Mouse (Mus musculus): ENCODE measurements around the gene Eno2. TPM values are rescaled to one million over a fixed set of nuclear protein-coding genes. Genes with fewer than 3 reads are reported as not detected.

Eno2 gene
- total and polyA plus RNA-seq, 2 experiments from 2014 or later = 113 to 130 TPM

- Histone ChIP-seq H3K9me3 (ENCODE audit: low read length) (no peaks in the 10 kb centered on the region), H3K4me3 (ENCODE audit: low read depth, low read length) (peak overlapping the region; percentile 98), H3K4me1 (ENCODE audit: insufficient read depth) (peaks cover 13% of the 10 kb centered on the region), H3K9ac (peak overlapping the region; percentile 93), H3K27me3 (ENCODE audit: insufficient read depth, low read length) (no peaks in the 10 kb centered on the region), H3K36me3 (ENCODE audit: insufficient read depth) (no peaks in the 10 kb centered on the region; the same call in 1 of the 2 replicates), H3K4me2 (ENCODE audit: low read depth) (peak overlapping the region; percentile 62), H3K27ac (ENCODE audit: low read depth, low read length) (peak overlapping the region; percentile 97)
- DNase-seq (peak; percentile 82), ATAC-seq (peak; percentile 76)
- WGBS = under 1% methylated on average over 49 of the region's 54 CpGs
- TF ChIP-seq CTCF (IDR thresholded peaks at IDR 0.05; ENCODE audit: low read depth) = 0 out of 2 replicates have a peak, but pooled peaks have one; percentile 3
Measured at GRCm38 (mm10) chr6:124756652-124757350, 12.7 kb downstream of the Eno2 start.

GRCm38 (mm10) chr6:124755831-124756595 is 13.5 kb downstream of the Eno2 start, which contains the start of the genes Gm45234 and Atn1:
Gene Gm45234 (minus strand): TSS chr6:124756021.
Gene Atn1 (minus strand): TSS chr6:124756524.
- ATAC-seq (peak; percentile 55), DNase-seq (peak; percentile 70)
- Histone ChIP-seq H3K36me3 (ENCODE audit: insufficient read depth) (no peaks in the 10 kb centered on the region; the same call in 1 of the 2 replicates), H3K9ac (peak within 1 kb of the TSS; percentile 93), H3K4me3 (ENCODE audit: low read depth, low read length) (peak within 1 kb of the TSS; percentile 98), H3K27ac (ENCODE audit: low read depth, low read length) (peak within 1 kb of the TSS; percentile 97), H3K4me1 (ENCODE audit: insufficient read depth) (peaks cover 13% of the 10 kb centered on the region), H3K4me2 (ENCODE audit: low read depth) (peak within 1 kb of the TSS; percentile 62), H3K9me3 (ENCODE audit: low read length) (no peaks in the 10 kb centered on the region), H3K27me3 (ENCODE audit: insufficient read depth, low read length) (no peaks in the 10 kb centered on the region)
- TF ChIP-seq CTCF (IDR thresholded peaks at IDR 0.05; ENCODE audit: low read depth) = no peak
- WGBS = under 1% methylated on average over 79 of the region's 100 CpGs

GRCm38 (mm10) chr6:124755306-124755705 is 14.2 kb downstream of the Eno2 start:
- H3K27me3 ChIP-seq (ENCODE audit: insufficient read depth, low read length) = no peaks in the 10 kb centered on the region
- ATAC-seq (no peak), DNase-seq (no peak)
- H3K36me3 ChIP-seq (ENCODE audit: insufficient read depth) = no peaks in the 10 kb centered on the region; the same call in 1 of the 2 replicates
- TF ChIP-seq CTCF (IDR thresholded peaks at IDR 0.05; ENCODE audit: low read depth) = no peak
- 0% methylated on average over 3 of the region's 3 CpGs for WGBS
- H3K4me2 ChIP-seq (ENCODE audit: low read depth) = peak overlapping the region; percentile 62
- peaks cover 13% of the 10 kb centered on the region for H3K4me1 ChIP-seq (ENCODE audit: insufficient read depth)
- H3K4me3 ChIP-seq (ENCODE audit: low read depth, low read length) = peak overlapping the region; percentile 98
- H3K27ac ChIP-seq (ENCODE audit: low read depth, low read length) = peak overlapping the region; percentile 97
- H3K9me3 ChIP-seq (ENCODE audit: low read length) = no peaks in the 10 kb centered on the region
- H3K9ac ChIP-seq = peak overlapping the region; percentile 93

- H3K4me1 ChIP-seq (ENCODE audit: insufficient read depth) = peaks cover 13% of the 10 kb centered on the region
- no peak overlapping the region for H3K4me2 ChIP-seq (ENCODE audit: low read depth)
- no peaks in the 10 kb centered on the region for H3K27me3 ChIP-seq (ENCODE audit: insufficient read depth, low read length)
- H3K9me3 ChIP-seq (ENCODE audit: low read length) = no peaks in the 10 kb centered on the region
- H3K27ac ChIP-seq (ENCODE audit: low read depth, low read length) = no peak overlapping the region
- peaks cover 12% of the 10 kb centered on the region for H3K36me3 ChIP-seq (ENCODE audit: insufficient read depth)
- TF ChIP-seq CTCF (IDR thresholded peaks at IDR 0.05; ENCODE audit: low read depth) = no peak
- no peak for DNase-seq
- 97% methylated on average over 2 of the region's 2 CpGs for WGBS
- ATAC-seq = no peak
- no peak overlapping the region for H3K9ac ChIP-seq
- no peak overlapping the region for H3K4me3 ChIP-seq (ENCODE audit: low read depth, low read length)
Measured at GRCm38 (mm10) chr6:124753861-124754260, 15.6 kb downstream of the Eno2 start.

GRCm38 (mm10) chr6:124750405-124750804 is 19.1 kb downstream of the Eno2 start:
- no peak for TF ChIP-seq CTCF (IDR thresholded peaks at IDR 0.05; ENCODE audit: low read depth)
- DNase-seq (no peak), ATAC-seq (no peak)
- H3K4me1 ChIP-seq (ENCODE audit: insufficient read depth) = peaks cover 13% of the 10 kb centered on the region
- H3K27ac ChIP-seq (ENCODE audit: low read depth, low read length) = no peak overlapping the region
- H3K4me2 ChIP-seq (ENCODE audit: low read depth) = no peak overlapping the region
- no peak overlapping the region for H3K9ac ChIP-seq
- no peaks in the 10 kb centered on the region for H3K9me3 ChIP-seq (ENCODE audit: low read length)
- WGBS = 86% methylated on average over 8 of the region's 8 CpGs
- peaks cover 33% of the 10 kb centered on the region for H3K36me3 ChIP-seq (ENCODE audit: insufficient read depth)
- H3K27me3 ChIP-seq (ENCODE audit: insufficient read depth, low read length) = no peaks in the 10 kb centered on the region
- no peak overlapping the region for H3K4me3 ChIP-seq (ENCODE audit: low read depth, low read length)

- Histone ChIP-seq H3K27me3 (ENCODE audit: insufficient read depth, low read length) (no peaks in the 10 kb centered on the region), H3K4me2 (ENCODE audit: low read depth) (no peak overlapping the region), H3K4me3 (ENCODE audit: low read depth, low read length) (no peak overlapping the region), H3K9ac (peak overlapping the region; percentile 83; the same call in 1 of the 2 replicates), H3K36me3 (ENCODE audit: insufficient read depth) (peaks cover 56% of the 10 kb centered on the region), H3K9me3 (ENCODE audit: low read length) (no peaks in the 10 kb centered on the region), H3K4me1 (ENCODE audit: insufficient read depth) (no peaks in the 10 kb centered on the region), H3K27ac (ENCODE audit: low read depth, low read length) (no peak overlapping the region)
- no peak for ATAC-seq
- WGBS = 87% methylated on average over 7 of the region's 7 CpGs
- no peak for TF ChIP-seq CTCF (IDR thresholded peaks at IDR 0.05; ENCODE audit: low read depth)
- no peak for DNase-seq
Measured at GRCm38 (mm10) chr6:124746654-124747632, 22.5 kb downstream of the Eno2 start.
